Mouse (Mus musculus) limb, embryonic 14.5 days (tissue): ENCODE results near the gene Aifm3. TPM values are rescaled to one million over a fixed set of nuclear protein-coding genes. Genes with fewer than 3 reads are reported as not detected.

Source experiments
- ATAC-seq: fragments of 200-750 bp; cut with Nextera tagmentation; 2 replicates; pipeline ENCODE4 v1.8.0; 2017; ENCODE audit warnings: low read depth, moderate number of reproducible peaks, moderate TSS enrichment; ENCODE audit not compliant: low FRiP score
- DNase-seq: peaks from one replicate; pipeline ENCODE4 v3.0.0-alpha.2; 2015; ENCODE audit warnings: low spot score
- H3K27ac ChIP-seq: fragments of 300-500 bp; sonication (generic); replicated peaks from 2 replicates; pipeline ENCODE4 v1.5.1; 2014; ENCODE audit warnings: low read depth, mild to moderate bottlenecking, low read length, moderate library complexity, mixed read lengths
- H3K27me3 ChIP-seq: fragments of 300-500 bp; sonication (generic); 2 replicates; pipeline ENCODE4 v1.6.1; 2014; ENCODE audit warnings: low read length, mixed read lengths; ENCODE audit not compliant: control insufficient read depth, insufficient read depth
- H3K36me3 ChIP-seq: fragments of 300-500 bp; sonication (generic); 2 replicates; pipeline ENCODE4 v1.6.1; 2014; ENCODE audit warnings: mild to moderate bottlenecking, low read length, moderate library complexity, mixed read lengths; ENCODE audit not compliant: control insufficient read depth, insufficient read depth
- H3K4me1 ChIP-seq: fragments of 300-500 bp; sonication (generic); 2 replicates; pipeline ENCODE4 v1.6.1; 2014; ENCODE audit warnings: antibody characterized with exemption, low read length, mixed read lengths; ENCODE audit not compliant: control insufficient read depth, insufficient read depth
- H3K4me2 ChIP-seq: fragments of 300-500 bp; sonication (generic); replicated peaks from 2 replicates; pipeline ENCODE4 v1.6.1; 2014; ENCODE audit warnings: low read depth, mild to moderate bottlenecking, low read length, moderate library complexity; ENCODE audit not compliant: severe bottlenecking
- H3K4me3 ChIP-seq: fragments of 300-500 bp; sonication (generic); replicated peaks from 2 replicates; pipeline ENCODE4 v1.5.1; 2014; ENCODE audit warnings: low read length
- H3K9ac ChIP-seq: fragments of 300-500 bp; sonication (generic); 2 replicates; pipeline ENCODE4 v1.6.1; 2014; ENCODE audit warnings: mild to moderate bottlenecking, low read depth, low read length, moderate library complexity; ENCODE audit not compliant: severe bottlenecking
- H3K9me3 ChIP-seq: fragments of 300-500 bp; sonication (generic); 2 replicates; pipeline ENCODE4 v1.6.1; 2016; ENCODE audit warnings: low read length; ENCODE audit not compliant: control insufficient read depth
- POLR2A ChIP-seq: fragments of 200-500 bp; IDR thresholded peaks from 2 replicates; pipeline ENCODE4 v1.8.0; 2012; ENCODE audit warnings: inconsistent platforms, mild to moderate bottlenecking, moderate library complexity, borderline replicate concordance; ENCODE audit not compliant: insufficient read depth, insufficient read length; ENCODE audit errors: extremely low read depth
- WGBS: fragments of 180-500 bp; shearing (Covaris S2); extraction: QIAGEN DNeasy Blood & Tissue Kit; methylation state at CpG from one replicate; pipeline ENCODE4 v1.1.7; 2014; 5-methylcytosine and 5-hydroxymethylcytosine counted together
- polyA plus RNA-seq, 2 experiments: library from polyadenylated mRNA; depleted of rRNA in 1 of 2; stranded (reverse) in 1 of 2; unstranded in 1 of 2; fragments of >200 nt; fragmentation: Nextera tagmentation in 1 of 2; extraction: Ambion mirVana in 1 of 2; gene quantifications; 2 replicates each; pipeline versions ENCODE4 v1.2.1 to v1.2.3; 2012 to 2014

The Aifm3 gene
- polyA plus RNA-seq, 2 experiments, result 0.55 to 1.3 TPM

- peak within 1 kb of the TSS; percentile 98 for H3K27ac ChIP-seq
- H3K9me3 ChIP-seq, result no peaks in the 10 kb centered on the region
- WGBS, result under 1% methylated on average over 67 of the region's 67 CpGs
- H3K36me3 ChIP-seq, result peaks cover 37% of the 10 kb centered on the region
- no peaks in the 10 kb centered on the region for H3K27me3 ChIP-seq
- peak within 1 kb of the TSS; percentile 84 for H3K4me2 ChIP-seq
- H3K4me1 ChIP-seq, result peaks cover 15% of the 10 kb centered on the region
- DNase-seq, result peak; percentile 95
- peak within 1 kb of the TSS; percentile 84 for H3K9ac ChIP-seq
- TF ChIP-seq POLR2A, result peak; percentile 85; the same call in 1 of the 2 replicates
- peak; percentile 95 for ATAC-seq
- H3K4me3 ChIP-seq, result peak within 1 kb of the TSS; percentile 75
Observed at GRCm38 (mm10) chr16:17530640-17531288, 41.4 kb downstream of the Aifm3 start, which contains the start of gene Thap7. Thap7 (minus strand) TSS chr16:17531136.

DNA sequence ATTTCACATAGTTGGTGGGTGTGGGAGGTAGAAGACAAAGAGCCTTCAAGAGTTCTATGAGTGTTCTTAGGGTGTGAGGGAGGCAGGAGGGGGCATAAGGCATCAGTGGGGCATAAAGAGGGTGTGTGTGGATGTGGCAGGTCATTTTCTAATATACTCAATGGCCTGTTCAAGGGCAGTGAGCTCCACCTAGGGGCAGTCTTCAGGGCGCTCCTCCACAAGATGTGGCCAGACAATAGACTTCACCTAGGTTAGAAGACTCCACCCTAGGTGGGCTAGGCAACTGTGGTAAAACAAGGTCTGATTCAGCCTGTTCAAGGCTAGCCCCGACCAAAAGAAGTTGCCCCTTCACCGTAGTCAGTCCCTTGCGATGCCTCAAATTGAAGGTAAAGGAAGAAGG is 42.9 kb downstream of the Aifm3 start:
- Histone ChIP-seq H3K4me1 (peaks cover 15% of the 10 kb centered on the region), H3K9me3 (no peaks in the 10 kb centered on the region), H3K27ac (no peak overlapping the region), H3K4me2 (no peak overlapping the region), H3K4me3 (no peak overlapping the region), H3K27me3 (no peaks in the 10 kb centered on the region), H3K9ac (no peak overlapping the region), H3K36me3 (peaks cover 23% of the 10 kb centered on the region)
- DNase-seq (no peak), ATAC-seq (no peak)
- 59% methylated on average over 4 of the region's 4 CpGs for WGBS
- no peak for TF ChIP-seq POLR2A

DNA sequence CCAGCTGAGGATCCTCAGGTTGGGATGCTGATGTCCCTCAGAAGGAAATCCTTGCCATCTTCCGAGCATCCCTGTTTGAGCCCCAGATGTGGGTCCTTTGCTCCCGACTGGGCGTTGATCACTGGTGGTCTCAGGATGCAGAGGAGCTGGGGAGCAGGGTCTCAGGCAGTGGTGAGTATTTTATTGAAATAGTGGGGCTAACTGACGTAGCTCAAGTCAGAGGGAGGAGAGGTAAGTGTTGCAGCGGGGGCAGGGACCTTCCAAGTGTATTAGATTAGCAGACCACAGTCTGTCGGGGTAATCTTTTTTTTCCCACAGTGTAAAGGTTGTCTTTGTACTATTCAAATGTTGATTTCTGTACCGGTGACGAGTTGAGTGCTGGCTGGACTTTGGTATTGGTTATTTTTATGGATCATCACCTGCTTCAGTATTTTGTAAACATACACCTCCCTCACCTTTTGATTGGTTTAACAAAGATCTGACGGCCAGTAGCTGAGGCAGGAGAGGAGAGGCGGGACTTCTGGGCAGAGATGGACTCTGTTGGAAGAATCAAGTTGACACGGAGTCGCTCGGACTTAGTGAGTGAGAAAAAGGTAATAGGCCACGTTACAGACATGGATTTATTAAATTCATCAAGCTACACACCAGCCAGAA is 43.4 kb downstream of the Aifm3 start:
- Histone ChIP-seq H3K4me3 (no peak overlapping the region), H3K9me3 (no peaks in the 10 kb centered on the region), H3K27me3 (no peaks in the 10 kb centered on the region), H3K36me3 (peaks cover 18% of the 10 kb centered on the region), H3K4me2 (no peak overlapping the region), H3K27ac (no peak overlapping the region), H3K9ac (no peak overlapping the region), H3K4me1 (peaks cover 15% of the 10 kb centered on the region)
- DNase-seq (no peak), ATAC-seq (no peak)
- TF ChIP-seq POLR2A, result no peak
- 73% methylated on average over 14 of the region's 14 CpGs for WGBS

- peaks cover 4% of the 10 kb centered on the region for H3K4me1 ChIP-seq
- ATAC-seq, result no peak
- H3K27ac ChIP-seq, result no peak overlapping the region
- H3K9ac ChIP-seq, result no peak overlapping the region
- H3K27me3 ChIP-seq, result no peaks in the 10 kb centered on the region
- H3K4me2 ChIP-seq, result no peak overlapping the region
- no peak overlapping the region for H3K4me3 ChIP-seq
- H3K9me3 ChIP-seq, result no peaks in the 10 kb centered on the region
- no peaks in the 10 kb centered on the region for H3K36me3 ChIP-seq
- no peak for DNase-seq
- TF ChIP-seq POLR2A, result no peak
- WGBS, result 87% methylated on average over 3 of the region's 3 CpGs
Observed at GRCm38 (mm10) chr16:17536584-17536983, 47.2 kb downstream of the Aifm3 start.

DNA sequence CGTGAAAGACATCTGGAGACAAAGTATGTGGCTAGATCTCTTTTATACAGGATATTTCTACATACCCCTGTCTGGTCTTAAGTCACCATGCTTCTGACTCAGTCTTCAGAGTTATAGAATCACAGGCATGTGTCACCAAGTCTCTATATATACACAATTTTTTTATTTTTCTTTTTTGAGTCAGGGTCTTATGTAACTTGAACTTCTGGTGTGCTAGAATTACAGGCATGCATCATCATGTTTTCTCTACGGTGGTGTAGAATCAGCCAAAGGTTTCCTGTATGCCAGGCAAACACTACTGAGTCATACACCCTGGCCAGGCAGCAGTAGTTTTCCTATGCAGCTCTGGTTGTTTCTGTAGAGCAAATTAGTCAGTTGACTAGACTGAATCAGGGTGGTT is 53.2 kb downstream of the Aifm3 start:
- WGBS, result 64% methylated on average over 2 of the region's 2 CpGs
- no peak for ATAC-seq
- no peak overlapping the region for H3K4me2 ChIP-seq

More for the DNA sequence above, 53.2 kb downstream of the Aifm3 start:
- no peaks in the 10 kb centered on the region for H3K27me3 ChIP-seq
- no peaks in the 10 kb centered on the region for H3K9me3 ChIP-seq
- H3K36me3 ChIP-seq, result no peaks in the 10 kb centered on the region
- H3K9ac ChIP-seq, result no peak overlapping the region
- no peak overlapping the region for H3K4me3 ChIP-seq
- DNase-seq, result no peak
- H3K27ac ChIP-seq, result no peak overlapping the region
- H3K4me1 ChIP-seq, result no peaks in the 10 kb centered on the region
- TF ChIP-seq POLR2A, result no peak
